Mouse (Mus musculus): ENCODE measurements around the gene Thap3. TPM values are rescaled to one million over a fixed set of nuclear protein-coding genes. Genes with fewer than 3 reads are reported as not detected.

The Thap3 gene
- polyA plus RNA-seq, 1 experiment, result 4.2 TPM

GRCm38 (mm10) chr4:152000906-152001305 is 12.1 kb upstream of the Thap3 start:
- Histone ChIP-seq H3K4me3 (ENCODE audit: control insufficient read depth, low read depth, low read length) (no peak overlapping the region), H3K4me1 (ENCODE audit: control insufficient read depth, insufficient read depth, low read length) (no peaks in the 10 kb centered on the region), H3K36me3 (ENCODE audit: control insufficient read depth, insufficient read depth, low read length) (no peaks in the 10 kb centered on the region), H3K27ac (ENCODE audit: control insufficient read depth, insufficient read depth, low read depth, low read length) (no peak overlapping the region), H3K27me3 (ENCODE audit: control insufficient read depth, insufficient read depth, low read length) (no peaks in the 10 kb centered on the region)
- TF ChIP-seq POLR2A (IDR thresholded peaks at IDR 0.05; ENCODE audit: control insufficient read depth, low read depth, low read length) (no peak), CTCF (IDR thresholded peaks at IDR 0.05; ENCODE audit: control insufficient read depth, insufficient read depth, insufficient replicate concordance, low read depth, low read length) (no peak)

- Histone ChIP-seq H3K27ac (ENCODE audit: control insufficient read depth, insufficient read depth, low read depth, low read length) (no peak overlapping the region), H3K27me3 (ENCODE audit: control insufficient read depth, insufficient read depth, low read length) (no peaks in the 10 kb centered on the region), H3K36me3 (ENCODE audit: control insufficient read depth, insufficient read depth, low read length) (no peaks in the 10 kb centered on the region), H3K4me1 (ENCODE audit: control insufficient read depth, insufficient read depth, low read length) (no peaks in the 10 kb centered on the region; the same call in 1 of the 2 replicates), H3K4me3 (ENCODE audit: control insufficient read depth, low read depth, low read length) (no peak overlapping the region)
- no peak for TF ChIP-seq CTCF (IDR thresholded peaks at IDR 0.05; ENCODE audit: control insufficient read depth, insufficient read depth, insufficient replicate concordance, low read depth, low read length)
- TF ChIP-seq POLR2A (IDR thresholded peaks at IDR 0.05; ENCODE audit: control insufficient read depth, low read depth, low read length), result no peak
These were observed 10.7 kb upstream of the Thap3 start for GRCm38 (mm10) chr4:151999481-151999880.

- no peak overlapping the region for H3K27ac ChIP-seq (ENCODE audit: control insufficient read depth, insufficient read depth, low read depth, low read length)
- TF ChIP-seq POLR2A (IDR thresholded peaks at IDR 0.05; ENCODE audit: control insufficient read depth, low read depth, low read length), result no peak
- TF ChIP-seq CTCF (IDR thresholded peaks at IDR 0.05; ENCODE audit: control insufficient read depth, insufficient read depth, insufficient replicate concordance, low read depth, low read length), result no peak
- no peaks in the 10 kb centered on the region for H3K36me3 ChIP-seq (ENCODE audit: control insufficient read depth, insufficient read depth, low read length)
- H3K4me3 ChIP-seq (ENCODE audit: control insufficient read depth, low read depth, low read length), result peak overlapping the region; percentile 98; the same call in 1 of the 2 replicates
- H3K4me1 ChIP-seq (ENCODE audit: control insufficient read depth, insufficient read depth, low read length), result no peaks in the 10 kb centered on the region; the same call in 1 of the 2 replicates
- no peaks in the 10 kb centered on the region for H3K27me3 ChIP-seq (ENCODE audit: control insufficient read depth, insufficient read depth, low read length)
These were observed 8.9 kb upstream of the Thap3 start for GRCm38 (mm10) chr4:151997701-151998100.

GRCm38 (mm10) chr4:151996951-151997222 is 8.1 kb upstream of the Thap3 start:
- Histone ChIP-seq H3K4me1 (ENCODE audit: control insufficient read depth, insufficient read depth, low read length) (peaks cover 4% of the 10 kb centered on the region), H3K36me3 (ENCODE audit: control insufficient read depth, insufficient read depth, low read length) (no peaks in the 10 kb centered on the region), H3K27ac (ENCODE audit: control insufficient read depth, insufficient read depth, low read depth, low read length) (peak overlapping the region; percentile 94), H3K27me3 (ENCODE audit: control insufficient read depth, insufficient read depth, low read length) (no peaks in the 10 kb centered on the region), H3K4me3 (ENCODE audit: control insufficient read depth, low read depth, low read length) (peak overlapping the region; percentile 98)
- no peak for TF ChIP-seq POLR2A (IDR thresholded peaks at IDR 0.05; ENCODE audit: control insufficient read depth, low read depth, low read length)

- Histone ChIP-seq H3K36me3 (ENCODE audit: control insufficient read depth, insufficient read depth, low read length) (no peaks in the 10 kb centered on the region), H3K27ac (ENCODE audit: control insufficient read depth, insufficient read depth, low read depth, low read length) (peak within 1 kb of the TSS; percentile 97), H3K4me1 (ENCODE audit: control insufficient read depth, insufficient read depth, low read length) (peaks cover 4% of the 10 kb centered on the region), H3K4me3 (ENCODE audit: control insufficient read depth, low read depth, low read length) (peak within 1 kb of the TSS; percentile 98), H3K27me3 (ENCODE audit: control insufficient read depth, insufficient read depth, low read length) (no peaks in the 10 kb centered on the region)
- TF ChIP-seq POLR2A (IDR thresholded peaks at IDR 0.05; ENCODE audit: control insufficient read depth, low read depth, low read length) (peak; percentile 86), CTCF (IDR thresholded peaks at IDR 0.05; ENCODE audit: control insufficient read depth, insufficient read depth, insufficient replicate concordance, low read depth, low read length) (no peak)
These were observed 7.6 kb upstream of the Thap3 start, which contains the start of gene Phf13 for GRCm38 (mm10) chr4:151996173-151996950. Phf13 (minus strand) TSS chr4:151996258.

GRCm38 (mm10) chr4:151995371-151996172 is 6.8 kb upstream of the Thap3 start:
- Histone ChIP-seq H3K27me3 (ENCODE audit: control insufficient read depth, insufficient read depth, low read length) (no peaks in the 10 kb centered on the region), H3K36me3 (ENCODE audit: control insufficient read depth, insufficient read depth, low read length) (no peaks in the 10 kb centered on the region), H3K4me1 (ENCODE audit: control insufficient read depth, insufficient read depth, low read length) (peaks cover 4% of the 10 kb centered on the region), H3K27ac (ENCODE audit: control insufficient read depth, insufficient read depth, low read depth, low read length) (peak overlapping the region; percentile 97), H3K4me3 (ENCODE audit: control insufficient read depth, low read depth, low read length) (peak overlapping the region; percentile 98)
- TF ChIP-seq CTCF (IDR thresholded peaks at IDR 0.05; ENCODE audit: control insufficient read depth, insufficient read depth, insufficient replicate concordance, low read depth, low read length) (no peak), POLR2A (IDR thresholded peaks at IDR 0.05; ENCODE audit: control insufficient read depth, low read depth, low read length) (no peak)

Measured in testis, adult 2 months (tissue).